Mouse (Mus musculus) ES-E14 (cell line): Measurements from ENCODE around the gene Nnmt. TPM values are rescaled to one million over a fixed set of nuclear protein-coding genes. Genes with fewer than 3 reads are reported as not detected.

Source experiments
- DNase-seq: peaks from one replicate; pipeline ENCODE4 v3.0.0-alpha.2; 2013; ENCODE audit warnings: low read depth, low spot score
- H3K27ac ChIP-seq: 2 replicates; pipeline ENCODE4 v1.5.1; 2012; ENCODE audit warnings: low read depth, mild to moderate bottlenecking, low read length, moderate library complexity, mixed read lengths; ENCODE audit not compliant: poor library complexity, insufficient read depth, severe bottlenecking
- H3K36me3 ChIP-seq: 2 replicates; pipeline ENCODE4 v1.6.1; 2012; ENCODE audit warnings: mild to moderate bottlenecking, low read length, moderate library complexity, mixed read lengths; ENCODE audit not compliant: control insufficient read depth, poor library complexity, insufficient read depth, severe bottlenecking
- H3K4me1 ChIP-seq, 2 experiments: fragments of 150-350 bp in 1 of 2; sonication (generic) in 1 of 2; 2 replicates each; pipeline ENCODE4 v1.6.1; 2012; ENCODE audit warnings: low read length in 2 of 2, mild to moderate bottlenecking in 1 of 2, mixed read lengths in 1 of 2; ENCODE audit not compliant: control insufficient read depth in 2 of 2, insufficient read depth in 2 of 2, poor library complexity in 1 of 2
- H3K4me3 ChIP-seq, 2 experiments: fragments of 150-350 bp in 1 of 2; sonication (generic) in 1 of 2; 2 replicates each; pipeline ENCODE4 v1.5.1; 2012; ENCODE audit warnings: low read length in 2 of 2, low read depth in 1 of 2, mild to moderate bottlenecking in 1 of 2, mixed read lengths in 1 of 2; ENCODE audit not compliant: insufficient read depth in 1 of 2, poor library complexity in 1 of 2, severe bottlenecking in 1 of 2
- H3K9ac ChIP-seq: 2 replicates; pipeline ENCODE4 v1.6.1; 2012; ENCODE audit warnings: low read depth, mild to moderate bottlenecking, low read length, mixed read lengths; ENCODE audit not compliant: poor library complexity, insufficient read depth, severe bottlenecking
- H3K9me3 ChIP-seq: fragments of 150-350 bp; sonication (generic); 2 replicates; pipeline ENCODE4 v1.6.1; 2012; ENCODE audit warnings: low read depth, mild to moderate bottlenecking, low read length; ENCODE audit not compliant: control insufficient read depth, insufficient read depth
- CHD2 ChIP-seq: IDR thresholded peaks from 2 replicates; pipeline ENCODE4 v1.6.1; 2014; ENCODE audit warnings: mild to moderate bottlenecking, low read depth, low read length, inconsistent platforms
- HCFC1 ChIP-seq: IDR thresholded peaks from 2 replicates; pipeline ENCODE4 v1.6.1; 2012; ENCODE audit warnings: low read length, inconsistent platforms, borderline replicate concordance; ENCODE audit not compliant: insufficient read depth
- MAFK ChIP-seq: IDR thresholded peaks from 2 replicates; pipeline ENCODE4 v1.6.1; 2014; ENCODE audit warnings: mild to moderate bottlenecking, low read depth, low read length, inconsistent platforms; ENCODE audit not compliant: insufficient read depth
- ZC3H11A ChIP-seq: IDR thresholded peaks from 2 replicates; pipeline ENCODE4 v1.6.1; 2012; ENCODE audit warnings: low read depth, mild to moderate bottlenecking, inconsistent platforms, low read length, borderline replicate concordance
- ZNF384 ChIP-seq: IDR thresholded peaks from 2 replicates; pipeline ENCODE4 v1.6.1; 2012; ENCODE audit warnings: low read depth, low read length, inconsistent platforms
- in situ Hi-C, 2 experiments: fragments of 600-800 bp; cut with MboI; formaldehyde crosslinking; loops; one replicate each; pipeline ENCODE4 v1.15.1; 2025; ENCODE audit warnings: low sequenced_read_pairs in 2 of 2, inconsistent platforms in 1 of 2; ENCODE audit not compliant: unreplicated experiment in 2 of 2
- total RNA-seq: library from RNA; depleted of rRNA; stranded (reverse); fragments of 300-350 nt; gene quantifications from 2 replicates; pipeline ENCODE4 v1.2.3, GENCODE M21; 2012

Gene Nnmt
- total RNA-seq, 1 experiment = 0.31 TPM

- Histone ChIP-seq H3K4me1 (peaks cover 0 to 6% of the 10 kb centered on the region in 2 experiments; a peak in 2 of 4 replicates), H3K4me3 (no peak overlapping the region), H3K9me3 (no peaks in the 10 kb centered on the region), H3K9ac (no peak overlapping the region), H3K27ac (no peak overlapping the region), H3K36me3 (no peaks in the 10 kb centered on the region)
- in situ Hi-C loops = loop anchor here (10.0 to 25.0 kb wide), 3 partner anchors 207 to 840 kb away; partner anchors contain the start of gene Ttc12 (in 1 of the 2)
- DNase-seq = no peak
- TF ChIP-seq ZNF384 (no peak), MAFK (0 out of 2 replicates have a peak, but pooled peaks have one; percentile 12), CHD2 (no peak), ZC3H11A (no peak), HCFC1 (no peak)
These were observed 42.8 kb upstream of the Nnmt start for GRCm38 (mm10) chr9:48647648-48648284.

- in situ Hi-C loops = loop anchor here (10.0 to 25.0 kb wide), 3 partner anchors 208 to 840 kb away; partner anchors contain the start of gene Ttc12 (in 1 of the 2)
- TF ChIP-seq ZNF384 = no peak
- no peak for TF ChIP-seq ZC3H11A
- TF ChIP-seq MAFK = no peak
- TF ChIP-seq CHD2 = no peak
- no peak for TF ChIP-seq HCFC1
- Histone ChIP-seq H3K4me1 (peaks cover 0 to 6% of the 10 kb centered on the region in 2 experiments; a peak in 2 of 4 replicates), H3K4me3 (no peak overlapping the region), H3K9me3 (no peaks in the 10 kb centered on the region), H3K36me3 (no peaks in the 10 kb centered on the region), H3K27ac (no peak overlapping the region), H3K9ac (no peak overlapping the region)
- no peak for DNase-seq
These were observed 42.1 kb upstream of the Nnmt start for GRCm38 (mm10) chr9:48646781-48647647.

GRCm38 (mm10) chr9:48646251-48646650 lies 41.3 kb upstream of the Nnmt start:
- peaks cover 0 to 6% of the 10 kb centered on the region in 2 experiments; a peak in 2 of 4 replicates for H3K4me1 ChIP-seq
- H3K4me3 ChIP-seq = no peak overlapping the region
- H3K27ac ChIP-seq = no peak overlapping the region

GRCm38 (mm10) chr9:48645648-48646126 lies 40.7 kb upstream of the Nnmt start:
- Histone ChIP-seq H3K4me3 (no peak overlapping the region), H3K9me3 (no peaks in the 10 kb centered on the region), H3K27ac (no peak overlapping the region), H3K9ac (no peak overlapping the region), H3K36me3 (no peaks in the 10 kb centered on the region), H3K4me1 (peaks cover 0 to 6% of the 10 kb centered on the region in 2 experiments; a peak in 2 of 4 replicates)
- no peak for TF ChIP-seq ZNF384
- TF ChIP-seq CHD2 = no peak
- TF ChIP-seq ZC3H11A = no peak
- no peak for TF ChIP-seq MAFK
- no peak for TF ChIP-seq HCFC1
- in situ Hi-C loops = loop anchor here (10.0 to 25.0 kb wide), 3 partner anchors 209 to 842 kb away; partner anchors contain the start of gene Ttc12 (in 1 of the 2)
- no peak for DNase-seq

More at GRCm38 (mm10) chr9:48646251-48646650, 41.3 kb upstream of the Nnmt start:
- TF ChIP-seq ZNF384 (no peak), HCFC1 (no peak), ZC3H11A (peak; percentile 98), CHD2 (no peak), MAFK (0 out of 2 replicates have a peak, but pooled peaks have one; percentile 8)
- DNase-seq = peak; percentile 70
- no peaks in the 10 kb centered on the region for H3K9me3 ChIP-seq
- H3K9ac ChIP-seq = no peak overlapping the region
- no peaks in the 10 kb centered on the region for H3K36me3 ChIP-seq
- in situ Hi-C loops = loop anchor here (10.0 to 25.0 kb wide), 3 partner anchors 209 to 841 kb away; partner anchors contain the start of gene Ttc12 (in 1 of the 2)
